Mouse (Mus musculus): Measurements from ENCODE around the gene Hk2. TPM values are rescaled to one million over a fixed set of nuclear protein-coding genes. Genes with fewer than 3 reads are reported as not detected.
A peak's percentile ranks its signal among the peaks of the same experiment; 100 is the strongest.
"Not testable (repeated sequence)": the region's sequence is repeated elsewhere in the genome, so short reads cannot be mapped to it uniquely, and the experiment has no call there.

Gene Hk2
- polyA plus RNA-seq, 1 experiment from 2014 or later, result 23.8 TPM

- 84% methylated on average over 3 of the region's 3 CpGs for WGBS
- no peak for ATAC-seq (ENCODE audit: insufficient read depth, low FRiP score, low read depth)
- Histone ChIP-seq H3K27me3 (replicated peaks) (no peaks in the 10 kb centered on the region), H3K4me2 (no peak overlapping the region), H3K9ac (no peak overlapping the region), H3K4me1 (no peaks in the 10 kb centered on the region), H3K4me3 (replicated peaks) (no peak overlapping the region), H3K36me3 (no peaks in the 10 kb centered on the region), H3K27ac (no peak overlapping the region), H3K9me3 (no peaks in the 10 kb centered on the region)
These were observed 66.5 kb downstream of the Hk2 start for GRCm38 (mm10) chr6:82707742-82708141.

GRCm38 (mm10) chr6:82707241-82707640 lies 67.0 kb downstream of the Hk2 start:
- Histone ChIP-seq H3K4me3 (replicated peaks) (no peak overlapping the region), H3K9ac (no peak overlapping the region), H3K27me3 (replicated peaks) (no peaks in the 10 kb centered on the region), H3K9me3 (no peaks in the 10 kb centered on the region), H3K4me1 (no peaks in the 10 kb centered on the region), H3K36me3 (no peaks in the 10 kb centered on the region), H3K4me2 (no peak overlapping the region), H3K27ac (no peak overlapping the region)
- ATAC-seq (ENCODE audit: insufficient read depth, low FRiP score, low read depth), result no peak
- WGBS, result 91% methylated on average over 10 of the region's 10 CpGs

- H3K4me1 ChIP-seq, result no peaks in the 10 kb centered on the region
- no peak for ATAC-seq (ENCODE audit: insufficient read depth, low FRiP score, low read depth)
- no peaks in the 10 kb centered on the region for H3K9me3 ChIP-seq
- H3K4me3 ChIP-seq (replicated peaks), result no peak within 1 kb of the TSS
- H3K27ac ChIP-seq, result no peak within 1 kb of the TSS
- H3K4me2 ChIP-seq, result no peak within 1 kb of the TSS
- H3K27me3 ChIP-seq (replicated peaks), result no peaks in the 10 kb centered on the region
- no peak within 1 kb of the TSS for H3K9ac ChIP-seq
- no peaks in the 10 kb centered on the region for H3K36me3 ChIP-seq
- WGBS, result 80% methylated on average over 5 of the region's 5 CpGs
These were observed 69.0 kb downstream of the Hk2 start, which contains the start of gene Pole4 for GRCm38 (mm10) chr6:82705221-82705620. TSS of gene Pole4 (minus strand) at chr6:82705365.

- Histone ChIP-seq H3K9ac (no peak overlapping the region), H3K27ac (no peak overlapping the region), H3K4me2 (no peak overlapping the region), H3K9me3 (no peaks in the 10 kb centered on the region), H3K27me3 (replicated peaks) (no peaks in the 10 kb centered on the region), H3K36me3 (no peaks in the 10 kb centered on the region), H3K4me1 (no peaks in the 10 kb centered on the region), H3K4me3 (replicated peaks) (no peak overlapping the region)
- no peak for ATAC-seq (ENCODE audit: insufficient read depth, low FRiP score, low read depth)
- 86% methylated on average over 3 of the region's 3 CpGs for WGBS
These were observed 70.5 kb downstream of the Hk2 start for GRCm38 (mm10) chr6:82703710-82704109.

GRCm38 (mm10) chr6:82702593-82703017 lies 71.6 kb downstream of the Hk2 start:
- 30% methylated on average over 16 of the region's 16 CpGs for WGBS
- no peaks in the 10 kb centered on the region for H3K9me3 ChIP-seq
- H3K4me2 ChIP-seq, result no peak overlapping the region
- no peak overlapping the region for H3K27ac ChIP-seq
- H3K4me1 ChIP-seq, result no peaks in the 10 kb centered on the region
- peak; percentile 68 for ATAC-seq (ENCODE audit: insufficient read depth, low FRiP score, low read depth)
- H3K4me3 ChIP-seq (replicated peaks), result no peak overlapping the region
- H3K9ac ChIP-seq, result no peak overlapping the region
- no peaks in the 10 kb centered on the region for H3K27me3 ChIP-seq (replicated peaks)
- no peaks in the 10 kb centered on the region for H3K36me3 ChIP-seq

GRCm38 (mm10) chr6:82701296-82701695 lies 73.0 kb downstream of the Hk2 start:
- 67% methylated on average over 6 of the region's 6 CpGs for WGBS
- no peak for ATAC-seq (ENCODE audit: insufficient read depth, low FRiP score, low read depth)
- no peaks in the 10 kb centered on the region for H3K27me3 ChIP-seq (replicated peaks)

GRCm38 (mm10) chr6:82699831-82700230 lies 74.4 kb downstream of the Hk2 start:
- no peaks in the 10 kb centered on the region for H3K27me3 ChIP-seq (replicated peaks)
- H3K4me3 ChIP-seq (replicated peaks), result no peak overlapping the region
- H3K9ac ChIP-seq, result no peak overlapping the region
- H3K27ac ChIP-seq, result no peak overlapping the region
- H3K4me1 ChIP-seq, result no peaks in the 10 kb centered on the region
- no peaks in the 10 kb centered on the region for H3K9me3 ChIP-seq
- no peak overlapping the region for H3K4me2 ChIP-seq
- ATAC-seq (ENCODE audit: insufficient read depth, low FRiP score, low read depth), result no peak
- no peaks in the 10 kb centered on the region for H3K36me3 ChIP-seq
- 35% methylated on average over 5 of the region's 5 CpGs for WGBS

More at GRCm38 (mm10) chr6:82701296-82701695, 73.0 kb downstream of the Hk2 start:
- H3K27ac ChIP-seq, result no peak overlapping the region
- H3K36me3 ChIP-seq, result no peaks in the 10 kb centered on the region
- H3K9me3 ChIP-seq, result no peaks in the 10 kb centered on the region
- no peak overlapping the region for H3K4me3 ChIP-seq (replicated peaks)
- H3K4me1 ChIP-seq, result no peaks in the 10 kb centered on the region
- H3K9ac ChIP-seq, result no peak overlapping the region
- no peak overlapping the region for H3K4me2 ChIP-seq

GRCm38 (mm10) chr6:82696736-82697135 lies 77.5 kb downstream of the Hk2 start:
- no peaks in the 10 kb centered on the region for H3K9me3 ChIP-seq
- H3K4me1 ChIP-seq, result no peaks in the 10 kb centered on the region
- H3K36me3 ChIP-seq, result no peaks in the 10 kb centered on the region
- H3K9ac ChIP-seq, result no peak overlapping the region
- H3K27me3 ChIP-seq (replicated peaks), result no peaks in the 10 kb centered on the region
- H3K4me3 ChIP-seq (replicated peaks), result no peak overlapping the region
- H3K4me2 ChIP-seq, result no peak overlapping the region
- no peak overlapping the region for H3K27ac ChIP-seq
- 84% methylated on average over 3 of the region's 3 CpGs for WGBS
- no peak for ATAC-seq (ENCODE audit: insufficient read depth, low FRiP score, low read depth)

GRCm38 (mm10) chr6:82694668-82695067 lies 79.6 kb downstream of the Hk2 start:
- no peaks in the 10 kb centered on the region for H3K4me1 ChIP-seq
- WGBS, result 57% methylated on average over 13 of the region's 13 CpGs
- H3K36me3 ChIP-seq, result no peaks in the 10 kb centered on the region

GRCm38 (mm10) chr6:82689474-82689873 lies 84.8 kb downstream of the Hk2 start:
- 82% methylated on average over 4 of the region's 4 CpGs for WGBS
- H3K4me2 ChIP-seq, result no peak overlapping the region
- ATAC-seq (ENCODE audit: insufficient read depth, low FRiP score, low read depth), result no peak
- no peak overlapping the region for H3K4me3 ChIP-seq (replicated peaks)
- H3K36me3 ChIP-seq, result no peaks in the 10 kb centered on the region
- no peak overlapping the region for H3K27ac ChIP-seq
- H3K9me3 ChIP-seq, result no peaks in the 10 kb centered on the region
- no peaks in the 10 kb centered on the region for H3K27me3 ChIP-seq (replicated peaks)
- no peak overlapping the region for H3K9ac ChIP-seq
- no peaks in the 10 kb centered on the region for H3K4me1 ChIP-seq

More at GRCm38 (mm10) chr6:82694668-82695067, 79.6 kb downstream of the Hk2 start:
- H3K27ac ChIP-seq, result no peak overlapping the region
- no peak overlapping the region for H3K9ac ChIP-seq
- no peak for ATAC-seq (ENCODE audit: insufficient read depth, low FRiP score, low read depth)
- H3K4me3 ChIP-seq (replicated peaks), result no peak overlapping the region
- H3K9me3 ChIP-seq, result no peaks in the 10 kb centered on the region
- H3K4me2 ChIP-seq, result no peak overlapping the region
- H3K27me3 ChIP-seq (replicated peaks), result no peaks in the 10 kb centered on the region

- not testable (repeated sequence) for H3K9ac ChIP-seq; H3K4me2 ChIP-seq; H3K4me1 ChIP-seq; H3K9me3 ChIP-seq; H3K4me3 ChIP-seq (replicated peaks); H3K27ac ChIP-seq; ATAC-seq (ENCODE audit: insufficient read depth, low FRiP score, low read depth); H3K27me3 ChIP-seq (replicated peaks); H3K36me3 ChIP-seq
- WGBS, result 49% methylated on average over 5 of the region's 5 CpGs
These were observed 85.7 kb downstream of the Hk2 start for GRCm38 (mm10) chr6:82688586-82688985.

- Histone ChIP-seq H3K27me3 (replicated peaks) (no peaks in the 10 kb centered on the region), H3K4me1 (no peaks in the 10 kb centered on the region), H3K9ac (no peak overlapping the region), H3K27ac (no peak overlapping the region), H3K4me2 (no peak overlapping the region), H3K9me3 (no peaks in the 10 kb centered on the region), H3K36me3 (no peaks in the 10 kb centered on the region), H3K4me3 (replicated peaks) (no peak overlapping the region)
- no peak for ATAC-seq (ENCODE audit: insufficient read depth, low FRiP score, low read depth)
These were observed 90.1 kb downstream of the Hk2 start for GRCm38 (mm10) chr6:82684136-82684535.

GRCm38 (mm10) chr6:82679286-82679685 lies 95.0 kb downstream of the Hk2 start:
- not testable (repeated sequence) for H3K4me3 ChIP-seq (replicated peaks); H3K27me3 ChIP-seq (replicated peaks); ATAC-seq (ENCODE audit: insufficient read depth, low FRiP score, low read depth); H3K27ac ChIP-seq; H3K9me3 ChIP-seq; H3K9ac ChIP-seq; H3K4me2 ChIP-seq; H3K4me1 ChIP-seq; H3K36me3 ChIP-seq
- WGBS, result 71% methylated on average over 2 of the region's 2 CpGs

Data from stomach, embryonic 15.5 days (tissue).